Mouse (Mus musculus) liver, embryonic 11.5 days (tissue): ENCODE data around the gene Aoc3. TPM values are rescaled to one million over a fixed set of nuclear protein-coding genes. Genes with fewer than 3 reads are reported as not detected.
"Not testable (repeated sequence)": the region's sequence is repeated elsewhere in the genome, so short reads cannot be mapped to it uniquely, and the experiment has no call there.

Experiments used
- ATAC-seq: fragments of 200-750 bp; cut with Nextera tagmentation; replicated peaks from 2 replicates; pipeline ENCODE4 v1.8.0; 2017; ENCODE audit warnings: moderate number of reproducible peaks, mild to moderate bottlenecking, moderate TSS enrichment, moderate library complexity; ENCODE audit not compliant: low FRiP score
- DNase-seq: peaks from one replicate; pipeline ENCODE4 v3.0.0-alpha.2; 2017; ENCODE audit warnings: low spot score
- H3K27ac ChIP-seq: fragments of 300-500 bp; sonication (generic); 2 replicates; pipeline ENCODE4 v1.5.1; 2014; ENCODE audit warnings: mild to moderate bottlenecking, low read depth, low read length, control low read depth
- H3K27me3 ChIP-seq: fragments of 300-500 bp; sonication (generic); replicated peaks from 2 replicates; pipeline ENCODE4 v1.6.1; 2014; ENCODE audit warnings: low read length, mixed read lengths; ENCODE audit not compliant: control insufficient read depth, insufficient read depth
- H3K36me3 ChIP-seq: fragments of 300-500 bp; sonication (generic); 2 replicates; pipeline ENCODE4 v1.6.1; 2014; ENCODE audit warnings: mild to moderate bottlenecking, low read length, moderate library complexity, mixed read lengths; ENCODE audit not compliant: control insufficient read depth, insufficient read depth
- H3K4me1 ChIP-seq: fragments of 300-500 bp; sonication (generic); replicated peaks from 2 replicates; pipeline ENCODE4 v1.6.1; 2014; ENCODE audit warnings: low read length, mixed read lengths; ENCODE audit not compliant: control insufficient read depth, insufficient read depth
- H3K4me2 ChIP-seq: fragments of 300-500 bp; sonication (generic); 2 replicates; pipeline ENCODE4 v1.6.1; 2014; ENCODE audit warnings: mild to moderate bottlenecking, control low read depth, moderate library complexity
- H3K4me3 ChIP-seq: fragments of 300-500 bp; sonication (generic); 2 replicates; pipeline ENCODE4 v1.5.1; 2014; ENCODE audit warnings: low read depth, low read length, control low read depth
- H3K9ac ChIP-seq: fragments of 300-500 bp; sonication (generic); 2 replicates; pipeline ENCODE4 v1.6.1; 2014; ENCODE audit warnings: low read depth, low read length, control low read depth
- H3K9me3 ChIP-seq: fragments of 300-500 bp; sonication (generic); 2 replicates; pipeline ENCODE4 v1.6.1; 2016; ENCODE audit warnings: low read length, inconsistent platforms, mixed read lengths; ENCODE audit not compliant: control insufficient read depth
- WGBS: fragments of 180-500 bp; shearing (Covaris S2); extraction: QIAGEN DNeasy Blood & Tissue Kit; methylation state at CpG from one replicate; pipeline ENCODE4 v1.1.7; 2014; 5-methylcytosine and 5-hydroxymethylcytosine counted together
- polyA plus RNA-seq: library from polyadenylated mRNA; unstranded; fragments of >200 nt; fragmentation: Nextera tagmentation; extraction: Ambion mirVana; gene quantifications from 2 replicates; pipeline ENCODE4 v1.2.1, GENCODE M21; 2014

Gene Aoc3
- polyA plus RNA-seq, 1 experiment from 2014 or later = not detected

DNA sequence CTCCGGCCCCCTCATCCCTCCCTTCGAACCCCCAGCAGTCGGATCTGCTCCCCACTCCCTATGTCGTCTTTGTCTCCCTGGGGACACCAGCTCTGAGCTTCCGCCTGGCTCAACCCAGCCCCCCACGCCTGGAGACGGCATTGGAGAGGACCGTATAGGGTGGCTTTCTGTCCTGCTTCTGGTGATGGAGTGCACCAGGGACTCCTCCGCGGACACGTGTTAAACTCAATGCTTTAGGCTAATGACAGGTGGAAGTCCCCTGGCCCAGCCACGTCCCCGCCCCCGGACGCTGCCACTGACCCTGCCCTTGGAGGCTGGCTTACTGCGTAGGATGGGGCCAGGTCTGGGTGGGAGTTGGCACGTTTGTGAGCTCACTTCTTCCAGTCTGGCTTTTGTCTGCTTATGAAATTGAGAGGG, 13.9 kb upstream of the Aoc3 start:
- peaks cover 13% of the 10 kb centered on the region; the same call in 1 of the 2 replicates for H3K4me1 ChIP-seq
- DNase-seq (peak; percentile 66), ATAC-seq (peak; percentile 67)
- H3K36me3 ChIP-seq = peaks cover 29% of the 10 kb centered on the region
- under 1% methylated on average over 17 of the region's 17 CpGs for WGBS
- peak overlapping the region; percentile 99 for H3K27ac ChIP-seq
- peak overlapping the region; percentile 92 for H3K9ac ChIP-seq
- peak overlapping the region; percentile 90 for H3K4me2 ChIP-seq
- peak overlapping the region; percentile 98 for H3K4me3 ChIP-seq
- no peaks in the 10 kb centered on the region for H3K9me3 ChIP-seq
- H3K27me3 ChIP-seq = no peaks in the 10 kb centered on the region

DNA sequence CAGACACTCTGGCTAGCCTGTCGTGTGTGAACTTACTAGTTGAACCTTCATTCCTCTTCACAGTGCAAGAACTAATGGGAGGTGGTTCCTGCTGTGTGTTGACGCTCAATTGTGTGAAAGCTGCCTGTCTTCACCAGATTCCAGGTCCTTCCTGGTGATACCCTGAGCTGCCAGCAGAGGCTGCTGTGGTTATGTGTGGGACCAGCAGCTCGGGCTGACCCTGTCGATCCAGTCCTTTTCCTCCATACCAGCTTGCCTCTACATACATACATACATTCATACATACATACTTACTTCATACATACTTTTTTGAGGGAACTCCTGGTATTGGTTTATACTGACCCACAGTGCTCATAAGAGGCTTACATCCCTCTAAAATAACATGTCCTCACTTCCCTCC, 6.8 kb upstream of the Aoc3 start:
- H3K4me3 ChIP-seq = no peak overlapping the region
- H3K4me1 ChIP-seq = no peaks in the 10 kb centered on the region
- H3K9ac ChIP-seq = no peak overlapping the region
- H3K27ac ChIP-seq = no peak overlapping the region
- H3K36me3 ChIP-seq = peaks cover 63% of the 10 kb centered on the region
- ATAC-seq (peak; percentile 50), DNase-seq (peak; percentile 63)
- WGBS = 43% methylated on average over 4 of the region's 4 CpGs
- H3K27me3 ChIP-seq = no peaks in the 10 kb centered on the region
- H3K9me3 ChIP-seq = no peaks in the 10 kb centered on the region
- H3K4me2 ChIP-seq = no peak overlapping the region

DNA sequence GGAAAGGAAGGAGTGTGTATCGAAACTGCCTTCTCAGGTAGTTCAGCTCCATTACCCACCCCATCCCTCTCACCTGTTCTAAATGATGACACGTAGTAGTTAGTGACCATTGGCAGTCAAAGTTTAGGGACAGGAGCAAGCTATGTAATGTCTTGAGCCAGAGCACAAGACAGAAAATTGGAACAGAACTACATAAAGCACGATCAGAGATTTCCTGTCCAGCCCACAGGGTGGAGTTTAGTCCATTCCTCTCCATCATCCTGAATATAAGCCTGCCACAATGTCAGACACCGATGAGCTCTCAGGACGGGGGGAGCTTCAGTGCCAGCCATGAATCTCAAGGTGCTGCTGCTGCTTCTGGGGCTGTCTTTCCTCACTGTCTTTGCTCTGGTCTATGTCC, 5.6 kb upstream of the Aoc3 start, which contains the start of gene Aoc2:
Gene Aoc2 (plus strand): TSS at position 301 of the 400 bp plus-strand sequence.
- H3K27me3 ChIP-seq = no peaks in the 10 kb centered on the region
- no peak within 1 kb of the TSS for H3K4me2 ChIP-seq
- H3K27ac ChIP-seq = no peak within 1 kb of the TSS
- H3K9me3 ChIP-seq = no peaks in the 10 kb centered on the region
- H3K4me1 ChIP-seq = no peaks in the 10 kb centered on the region
- WGBS = 91% methylated on average over 5 of the region's 5 CpGs
- H3K36me3 ChIP-seq = peaks cover 54% of the 10 kb centered on the region
- ATAC-seq (no peak), DNase-seq (no peak)
- H3K4me3 ChIP-seq = no peak within 1 kb of the TSS
- H3K9ac ChIP-seq = no peak within 1 kb of the TSS

DNA sequence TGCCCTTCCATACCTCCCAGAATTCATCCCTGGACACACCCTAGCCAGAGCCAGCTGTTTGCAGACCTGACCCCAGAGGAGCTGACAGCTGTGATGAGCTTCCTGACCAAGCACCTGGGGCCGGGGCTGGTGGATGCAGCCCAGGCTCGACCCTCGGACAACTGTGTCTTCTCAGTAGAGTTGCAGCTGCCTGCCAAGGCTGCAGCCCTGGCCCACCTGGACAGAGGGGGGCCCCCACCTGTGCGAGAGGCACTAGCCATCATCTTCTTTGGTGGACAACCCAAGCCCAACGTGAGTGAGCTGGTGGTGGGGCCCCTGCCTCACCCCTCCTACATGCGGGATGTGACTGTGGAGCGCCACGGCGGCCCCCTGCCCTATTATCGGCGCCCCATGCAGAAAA, 5.2 kb upstream of the Aoc3 start:
- not testable (repeated sequence) for H3K4me1 ChIP-seq, DNase-seq, H3K4me3 ChIP-seq, ATAC-seq, H3K4me2 ChIP-seq, H3K27ac ChIP-seq, H3K9ac ChIP-seq, H3K9me3 ChIP-seq, H3K27me3 ChIP-seq
- H3K36me3 ChIP-seq = peaks cover 50% of the 10 kb centered on the region
- WGBS = 87% methylated on average over 11 of the region's 11 CpGs

DNA sequence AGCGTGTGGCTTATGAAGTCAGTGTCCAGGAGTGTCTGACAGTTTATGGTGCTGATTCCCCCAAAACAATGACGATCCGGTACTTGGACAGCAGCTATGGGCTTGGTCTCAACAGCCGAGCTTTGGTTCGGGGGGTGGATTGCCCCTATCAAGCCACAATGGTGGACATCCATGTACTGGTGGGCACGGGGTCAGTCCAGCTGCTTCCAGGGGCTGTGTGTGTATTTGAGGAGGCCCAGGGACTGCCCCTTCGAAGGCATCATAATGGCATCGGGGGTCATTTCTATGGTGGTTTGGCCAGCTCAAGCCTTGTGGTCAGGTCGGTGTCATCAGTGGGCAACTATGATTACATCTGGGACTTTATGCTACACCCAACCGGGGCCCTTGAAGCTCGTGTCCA, 4.3 kb upstream of the Aoc3 start:
- DNase-seq (no peak), ATAC-seq (no peak)
- H3K27ac ChIP-seq = no peak overlapping the region
- H3K4me1 ChIP-seq = no peaks in the 10 kb centered on the region
- peaks cover 41% of the 10 kb centered on the region for H3K36me3 ChIP-seq
- H3K4me2 ChIP-seq = no peak overlapping the region
- no peaks in the 10 kb centered on the region for H3K9me3 ChIP-seq
- 84% methylated on average over 11 of the region's 11 CpGs for WGBS
- no peaks in the 10 kb centered on the region for H3K27me3 ChIP-seq
- H3K4me3 ChIP-seq = no peak overlapping the region
- H3K9ac ChIP-seq = no peak overlapping the region

DNA sequence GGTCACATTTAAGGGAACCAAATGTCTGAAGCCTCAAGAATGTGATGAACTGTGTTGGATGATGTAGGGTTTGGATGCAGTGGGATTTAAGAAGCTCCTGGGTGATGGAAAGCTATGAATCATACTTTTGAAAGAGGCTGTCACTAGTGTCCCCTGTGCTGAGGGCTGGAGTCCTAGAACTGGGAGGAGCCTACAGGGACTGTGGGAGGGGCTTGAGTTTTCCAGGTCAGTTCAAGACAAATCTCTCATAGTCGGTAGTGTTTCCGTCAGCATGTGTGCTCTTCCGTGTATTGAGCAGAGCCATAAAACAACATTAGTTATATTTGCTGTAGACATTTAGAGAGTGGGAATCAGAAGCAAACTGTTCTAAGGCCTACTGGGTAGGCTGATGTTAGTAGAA, 3.1 kb upstream of the Aoc3 start:
- no peaks in the 10 kb centered on the region for H3K27me3 ChIP-seq
- DNase-seq (no peak), ATAC-seq (no peak)
- peaks cover 30% of the 10 kb centered on the region for H3K36me3 ChIP-seq
- H3K9ac ChIP-seq = no peak overlapping the region
- WGBS = 56% methylated on average over 3 of the region's 3 CpGs
- H3K4me2 ChIP-seq = no peak overlapping the region
- no peak overlapping the region for H3K4me3 ChIP-seq
- no peak overlapping the region for H3K27ac ChIP-seq
- H3K4me1 ChIP-seq = no peaks in the 10 kb centered on the region
- no peaks in the 10 kb centered on the region for H3K9me3 ChIP-seq

DNA sequence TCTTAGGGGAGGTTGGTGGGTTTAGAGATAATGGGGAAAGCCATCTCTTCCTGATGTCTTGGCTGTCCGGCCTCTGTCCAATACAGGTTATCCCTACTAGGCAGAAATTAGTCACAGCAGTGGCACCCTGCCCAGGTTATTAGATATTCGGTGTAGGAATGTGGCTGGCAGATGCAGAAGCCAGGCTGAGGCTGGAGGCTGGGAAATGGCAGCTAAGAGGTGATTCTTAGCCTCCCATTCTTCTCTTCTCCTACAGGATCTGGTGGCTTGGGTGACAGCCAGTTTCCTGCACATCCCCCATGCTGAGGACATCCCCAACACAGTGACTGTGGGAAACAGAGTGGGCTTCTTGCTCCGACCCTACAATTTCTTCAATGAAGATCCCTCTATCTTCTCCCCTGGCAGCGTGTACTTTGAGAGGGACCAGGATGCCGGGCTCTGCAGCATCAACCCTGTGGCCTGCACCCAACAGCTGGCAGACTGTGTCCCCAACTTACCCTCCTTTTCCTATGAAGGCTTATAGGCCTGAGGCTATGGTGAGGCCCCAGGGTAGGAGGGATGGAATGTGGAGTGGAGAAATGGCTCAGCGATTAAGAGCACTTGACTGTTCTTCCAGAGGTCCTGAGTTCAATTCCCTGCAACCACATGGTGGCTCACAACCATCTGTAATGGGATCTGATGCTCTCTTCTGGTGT, 1.3 kb upstream of the Aoc3 start:
- no peak for ATAC-seq
- no peaks in the 10 kb centered on the region for H3K9me3 ChIP-seq
- WGBS = 89% methylated on average over 6 of the region's 6 CpGs

DNA sequence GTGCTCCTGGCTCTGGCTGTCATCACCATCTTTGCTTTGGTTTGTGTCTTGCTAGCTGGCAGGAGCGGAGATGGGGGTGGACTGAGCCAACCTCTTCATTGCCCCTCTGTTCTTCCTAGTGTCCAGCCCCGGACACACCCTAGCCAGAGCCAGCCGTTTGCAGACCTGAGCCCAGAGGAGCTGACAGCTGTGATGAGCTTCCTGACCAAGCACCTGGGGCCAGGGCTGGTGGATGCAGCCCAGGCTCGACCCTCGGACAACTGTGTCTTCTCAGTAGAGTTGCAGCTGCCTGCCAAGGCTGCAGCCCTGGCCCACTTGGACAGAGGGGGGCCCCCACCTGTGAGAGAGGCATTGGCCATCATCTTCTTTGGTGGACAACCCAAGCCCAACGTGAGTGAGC, 556 bp downstream of the Aoc3 start:
- ATAC-seq, H3K36me3 ChIP-seq, H3K4me2 ChIP-seq, DNase-seq, H3K9me3 ChIP-seq, H3K4me1 ChIP-seq, H3K4me3 ChIP-seq, H3K9ac ChIP-seq, H3K27ac ChIP-seq, H3K27me3 ChIP-seq: not testable (repeated sequence)
- 80% methylated on average over 6 of the region's 6 CpGs for WGBS

More for the DNA sequence above, 1.3 kb upstream of the Aoc3 start:
- H3K4me2 ChIP-seq = no peak overlapping the region
- no peak overlapping the region for H3K27ac ChIP-seq
- H3K27me3 ChIP-seq = no peaks in the 10 kb centered on the region
- DNase-seq = no peak
- peaks cover 13% of the 10 kb centered on the region for H3K36me3 ChIP-seq
- H3K4me1 ChIP-seq = no peaks in the 10 kb centered on the region
- no peak overlapping the region for H3K9ac ChIP-seq
- H3K4me3 ChIP-seq = no peak overlapping the region

DNA sequence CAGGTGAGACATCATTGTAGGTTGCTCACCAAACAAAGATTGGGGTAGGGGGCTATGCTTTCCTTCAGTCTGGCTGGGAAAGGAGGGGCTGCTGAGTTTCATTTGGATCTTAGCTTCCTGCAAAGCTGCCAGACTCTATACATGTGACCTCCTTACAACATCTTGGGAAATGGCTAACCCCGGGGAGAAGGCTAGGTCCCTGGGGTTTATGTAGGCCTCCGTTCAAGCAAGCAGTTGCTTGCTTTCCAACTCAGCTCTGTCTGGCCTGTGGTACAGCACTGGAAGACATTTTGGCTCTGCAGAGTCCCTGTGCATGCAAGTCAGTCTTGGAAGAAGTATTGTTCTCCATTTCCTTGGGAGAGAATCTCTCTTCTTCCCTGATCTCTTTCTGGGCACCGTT, 2.1 kb downstream of the Aoc3 start:
- H3K9ac ChIP-seq = no peak overlapping the region
- no peak for ATAC-seq
- H3K27me3 ChIP-seq = no peaks in the 10 kb centered on the region
- H3K9me3 ChIP-seq = no peaks in the 10 kb centered on the region
- no peaks in the 10 kb centered on the region; the same call in 1 of the 2 replicates for H3K36me3 ChIP-seq
- H3K27ac ChIP-seq = no peak overlapping the region
- peaks cover 5% of the 10 kb centered on the region for H3K4me1 ChIP-seq
- WGBS = 79% methylated on average over 3 of the region's 3 CpGs
- H3K4me3 ChIP-seq = no peak overlapping the region
- no peak for DNase-seq
- no peak overlapping the region for H3K4me2 ChIP-seq
